Mouse (Mus musculus): ENCODE data around the gene Mrpl48. TPM values are rescaled to one million over a fixed set of nuclear protein-coding genes. Genes with fewer than 3 reads are reported as not detected.

Gene Mrpl48
- polyA plus RNA-seq, 1 experiment from 2014 or later = 78.9 TPM

DNA sequence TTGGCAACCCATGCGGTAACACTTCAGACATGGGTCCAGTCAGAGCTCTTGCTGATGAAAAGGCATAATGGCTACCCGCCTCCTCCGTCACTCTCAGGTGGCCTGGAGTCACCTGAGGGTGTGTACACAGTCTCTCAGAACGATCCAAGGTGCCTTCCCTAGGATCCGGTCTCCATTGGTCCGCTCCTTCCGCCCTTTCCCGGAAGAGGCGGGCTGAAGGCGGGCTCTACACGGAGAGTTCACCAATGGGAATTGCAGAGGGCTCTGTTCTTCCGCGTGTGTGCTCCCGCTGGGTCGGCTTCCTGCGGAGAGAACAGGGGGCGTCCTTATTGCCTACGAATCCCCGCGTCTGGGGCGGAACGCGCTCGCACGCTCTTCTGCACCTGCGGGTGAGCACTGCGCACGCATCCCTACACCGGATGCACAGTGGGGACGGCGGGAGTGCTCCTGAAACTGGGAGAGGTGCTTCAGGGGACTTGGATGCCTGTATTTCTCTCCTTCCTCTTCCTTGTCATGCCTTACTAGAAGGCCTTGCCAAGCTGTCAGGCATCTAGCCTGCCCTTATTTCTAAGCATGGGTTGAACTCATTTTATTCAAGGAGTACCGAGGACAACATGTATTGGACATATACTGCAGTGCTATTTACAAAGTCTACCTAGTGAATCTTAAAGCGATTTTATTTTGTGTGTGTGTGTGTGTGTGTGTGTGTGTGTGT lies 71.1 kb downstream of the Mrpl48 start, which contains the start of gene Coa4:
Coa4 (plus strand) TSS at position 268 of the 715 bp plus-strand sequence.
- Histone ChIP-seq H3K27ac (ENCODE audit: low read depth, low read length) (peak within 1 kb of the TSS; percentile 5; the same call in 1 of the 2 replicates), H3K4me2 (peak within 1 kb of the TSS; percentile 76), H3K9me3 (ENCODE audit: control insufficient read depth, low read length) (no peaks in the 10 kb centered on the region), H3K4me3 (ENCODE audit: low read depth, low read length) (peak within 1 kb of the TSS; percentile 57), H3K36me3 (ENCODE audit: control insufficient read depth, insufficient read depth, low read length) (peaks cover 9% of the 10 kb centered on the region; the same call in 1 of the 2 replicates), H3K9ac (ENCODE audit: low read depth, low read length) (peak within 1 kb of the TSS; percentile 62), H3K27me3 (replicated peaks; ENCODE audit: control insufficient read depth, insufficient read depth, low read length) (no peaks in the 10 kb centered on the region), H3K4me1 (replicated peaks; ENCODE audit: control insufficient read depth, insufficient read depth, low read length) (peaks cover 6% of the 10 kb centered on the region)
- WGBS = 1% methylated on average over 33 of the region's 33 CpGs
- peak; percentile 90 for DNase-seq (ENCODE audit: low spot score)
- peak; percentile 99 for ATAC-seq (replicated peaks; ENCODE audit: low FRiP score)

- no peaks in the 10 kb centered on the region for H3K27me3 ChIP-seq (replicated peaks; ENCODE audit: control insufficient read depth, insufficient read depth, low read length)
- peaks cover 13% of the 10 kb centered on the region for H3K4me1 ChIP-seq (replicated peaks; ENCODE audit: control insufficient read depth, insufficient read depth, low read length)
- H3K9ac ChIP-seq (ENCODE audit: low read depth, low read length) = no peak overlapping the region
- no peaks in the 10 kb centered on the region for H3K9me3 ChIP-seq (ENCODE audit: control insufficient read depth, low read length)
- WGBS = 61% methylated on average over 2 of the region's 2 CpGs
- ATAC-seq (replicated peaks; ENCODE audit: low FRiP score) (no peak), DNase-seq (ENCODE audit: low spot score) (no peak)
- peak overlapping the region; percentile 76 for H3K4me2 ChIP-seq
- H3K36me3 ChIP-seq (ENCODE audit: control insufficient read depth, insufficient read depth, low read length) = peaks cover 9% of the 10 kb centered on the region; the same call in 1 of the 2 replicates
- H3K4me3 ChIP-seq (ENCODE audit: low read depth, low read length) = peak overlapping the region; percentile 57
- no peak overlapping the region; the same call in 1 of the 2 replicates for H3K27ac ChIP-seq (ENCODE audit: low read depth, low read length)
Observed at GRCm38 (mm10) chr7:100535831-100536230, 72.3 kb downstream of the Mrpl48 start.

DNA sequence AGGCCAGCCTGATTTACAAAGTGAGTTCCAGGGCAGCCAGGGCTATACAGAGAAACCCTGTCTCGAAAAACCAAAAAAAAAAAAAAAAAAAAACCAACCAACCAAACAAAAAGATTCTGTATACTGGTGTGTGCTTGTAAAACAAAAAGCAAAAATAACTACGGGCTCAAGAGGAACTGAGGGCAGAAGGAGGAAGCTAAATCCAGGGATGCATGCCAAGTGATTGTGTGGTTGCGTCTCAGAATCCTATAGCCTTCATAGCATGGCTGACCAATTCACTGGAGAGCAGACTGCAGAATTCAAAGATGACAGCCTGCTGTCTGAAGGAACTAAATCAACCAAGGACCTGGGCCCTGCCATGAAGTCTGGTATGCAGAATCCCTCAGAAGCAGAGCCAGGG lies 73.9 kb downstream of the Mrpl48 start:
- no peak overlapping the region for H3K27ac ChIP-seq (ENCODE audit: low read depth, low read length)
- no peak for DNase-seq (ENCODE audit: low spot score)
- WGBS = 82% methylated on average over 3 of the region's 3 CpGs
- no peak overlapping the region for H3K4me3 ChIP-seq (ENCODE audit: low read depth, low read length)
- peaks cover 13% of the 10 kb centered on the region for H3K4me1 ChIP-seq (replicated peaks; ENCODE audit: control insufficient read depth, insufficient read depth, low read length)
- H3K4me2 ChIP-seq = no peak overlapping the region
- no peak overlapping the region for H3K9ac ChIP-seq (ENCODE audit: low read depth, low read length)
- no peaks in the 10 kb centered on the region for H3K27me3 ChIP-seq (replicated peaks; ENCODE audit: control insufficient read depth, insufficient read depth, low read length)
- no peak for ATAC-seq (replicated peaks; ENCODE audit: low FRiP score)
- no peaks in the 10 kb centered on the region for H3K9me3 ChIP-seq (ENCODE audit: control insufficient read depth, low read length)
- 0 out of 2 replicates have a peak, but pooled peaks cover 2% of the 10 kb centered on the region for H3K36me3 ChIP-seq (ENCODE audit: control insufficient read depth, insufficient read depth, low read length)

DNA sequence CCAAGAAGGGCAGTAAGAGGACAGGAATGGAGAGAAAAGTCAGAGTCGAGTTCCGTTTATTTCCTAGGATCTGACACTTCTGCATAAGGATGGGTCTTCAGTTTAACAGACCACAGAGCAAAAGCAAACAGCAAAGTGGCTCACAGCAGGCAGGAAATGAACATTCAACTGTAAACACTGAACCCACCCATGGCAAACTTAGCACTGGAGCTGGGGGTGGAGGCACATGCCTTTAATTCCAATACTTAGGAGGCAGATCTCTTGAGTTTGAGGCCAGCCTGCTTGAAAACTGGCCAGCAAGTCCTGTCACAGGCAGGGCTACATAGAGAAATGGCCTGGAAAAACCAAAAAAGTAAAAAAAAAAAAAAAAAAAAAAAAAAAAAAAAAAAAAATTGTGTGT lies 74.6 kb downstream of the Mrpl48 start:
- Histone ChIP-seq H3K27me3 (replicated peaks; ENCODE audit: control insufficient read depth, insufficient read depth, low read length) (no peaks in the 10 kb centered on the region), H3K9ac (ENCODE audit: low read depth, low read length) (no peak overlapping the region), H3K36me3 (ENCODE audit: control insufficient read depth, insufficient read depth, low read length) (no peaks in the 10 kb centered on the region), H3K9me3 (ENCODE audit: control insufficient read depth, low read length) (no peaks in the 10 kb centered on the region), H3K4me1 (replicated peaks; ENCODE audit: control insufficient read depth, insufficient read depth, low read length) (peaks cover 13% of the 10 kb centered on the region), H3K4me2 (peak overlapping the region; percentile 38), H3K4me3 (ENCODE audit: low read depth, low read length) (no peak overlapping the region), H3K27ac (ENCODE audit: low read depth, low read length) (peak overlapping the region; percentile 66)
- DNase-seq (ENCODE audit: low spot score) = no peak
- no peak for ATAC-seq (replicated peaks; ENCODE audit: low FRiP score)
- WGBS = 64% methylated on average over 2 of the region's 2 CpGs

- Histone ChIP-seq H3K4me1 (replicated peaks; ENCODE audit: control insufficient read depth, insufficient read depth, low read length) (peaks cover 8% of the 10 kb centered on the region), H3K4me3 (ENCODE audit: low read depth, low read length) (no peak overlapping the region), H3K36me3 (ENCODE audit: control insufficient read depth, insufficient read depth, low read length) (no peaks in the 10 kb centered on the region), H3K27ac (ENCODE audit: low read depth, low read length) (no peak overlapping the region), H3K27me3 (replicated peaks; ENCODE audit: control insufficient read depth, insufficient read depth, low read length) (no peaks in the 10 kb centered on the region), H3K9ac (ENCODE audit: low read depth, low read length) (no peak overlapping the region), H3K4me2 (no peak overlapping the region), H3K9me3 (ENCODE audit: control insufficient read depth, low read length) (no peaks in the 10 kb centered on the region)
- no peak for ATAC-seq (replicated peaks; ENCODE audit: low FRiP score)
- no peak for DNase-seq (ENCODE audit: low spot score)
- 89% methylated on average over 5 of the region's 5 CpGs for WGBS
Observed at GRCm38 (mm10) chr7:100530766-100531165, 77.3 kb downstream of the Mrpl48 start.

DNA sequence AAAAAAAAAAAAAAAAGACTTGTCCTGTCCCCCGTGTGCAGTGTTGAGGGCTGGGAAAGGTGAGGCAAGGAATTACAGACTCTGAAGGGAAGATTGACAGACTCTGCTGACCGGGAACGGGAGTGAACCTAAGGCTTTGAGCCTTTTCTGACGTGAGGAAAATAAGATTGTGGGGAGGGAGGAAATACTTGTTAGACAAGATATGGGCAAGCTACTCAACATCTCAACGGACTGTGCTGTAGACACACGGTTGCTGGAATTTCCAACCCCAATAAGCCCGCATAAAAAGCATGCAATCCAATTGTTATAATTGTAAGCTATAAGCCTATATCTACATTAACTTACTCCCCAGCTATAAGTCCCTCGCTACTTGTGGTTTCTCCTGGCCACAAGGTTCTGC lies 83.4 kb downstream of the Mrpl48 start:
- Histone ChIP-seq H3K9me3 (ENCODE audit: control insufficient read depth, low read length) (no peaks in the 10 kb centered on the region), H3K27me3 (replicated peaks; ENCODE audit: control insufficient read depth, insufficient read depth, low read length) (no peaks in the 10 kb centered on the region), H3K4me3 (ENCODE audit: low read depth, low read length) (no peak overlapping the region), H3K36me3 (ENCODE audit: control insufficient read depth, insufficient read depth, low read length) (no peaks in the 10 kb centered on the region), H3K9ac (ENCODE audit: low read depth, low read length) (no peak overlapping the region), H3K4me2 (no peak overlapping the region), H3K4me1 (replicated peaks; ENCODE audit: control insufficient read depth, insufficient read depth, low read length) (no peaks in the 10 kb centered on the region), H3K27ac (ENCODE audit: low read depth, low read length) (no peak overlapping the region)
- WGBS = 51% methylated on average over 8 of the region's 8 CpGs
- no peak for ATAC-seq (replicated peaks; ENCODE audit: low FRiP score)
- DNase-seq (ENCODE audit: low spot score) = no peak

GRCm38 (mm10) chr7:100522222-100522621 lies 85.9 kb downstream of the Mrpl48 start:
- Histone ChIP-seq H3K4me2 (no peak overlapping the region), H3K9ac (ENCODE audit: low read depth, low read length) (no peak overlapping the region), H3K4me1 (replicated peaks; ENCODE audit: control insufficient read depth, insufficient read depth, low read length) (no peaks in the 10 kb centered on the region), H3K27me3 (replicated peaks; ENCODE audit: control insufficient read depth, insufficient read depth, low read length) (no peaks in the 10 kb centered on the region), H3K4me3 (ENCODE audit: low read depth, low read length) (no peak overlapping the region), H3K36me3 (ENCODE audit: control insufficient read depth, insufficient read depth, low read length) (no peaks in the 10 kb centered on the region), H3K9me3 (ENCODE audit: control insufficient read depth, low read length) (no peaks in the 10 kb centered on the region), H3K27ac (ENCODE audit: low read depth, low read length) (no peak overlapping the region)
- WGBS = 73% methylated on average over 3 of the region's 3 CpGs
- ATAC-seq (replicated peaks; ENCODE audit: low FRiP score) = no peak
- no peak for DNase-seq (ENCODE audit: low spot score)

DNA sequence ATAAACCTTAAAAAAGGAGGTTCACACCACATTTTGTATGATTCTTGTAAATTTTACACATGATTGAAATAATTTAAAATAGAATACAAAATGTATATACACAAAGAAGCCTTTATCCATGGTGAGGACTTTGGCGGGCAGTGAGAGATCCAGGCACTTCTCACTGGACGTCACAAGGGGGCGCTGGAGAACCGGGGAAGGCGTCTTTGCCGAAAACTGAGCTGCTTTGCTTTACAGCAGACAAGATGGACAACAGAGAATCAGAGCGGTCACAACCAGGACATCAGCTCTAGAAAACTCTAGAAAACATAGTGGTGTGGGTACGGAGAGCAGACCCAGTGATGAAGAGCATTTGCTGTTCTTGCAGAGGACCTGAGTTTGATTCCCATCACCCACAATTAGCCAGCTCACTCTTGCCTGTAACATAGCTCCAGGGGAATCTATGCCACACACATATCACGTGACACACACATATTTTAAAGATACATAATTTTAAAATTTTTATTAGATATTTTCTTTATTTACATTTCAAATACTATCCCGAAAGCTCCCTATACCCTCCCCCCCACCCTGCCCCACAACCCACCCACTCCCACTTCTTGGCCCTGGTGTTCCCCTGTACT lies 87.3 kb downstream of the Mrpl48 start:
- H3K4me3 ChIP-seq (ENCODE audit: low read depth, low read length) = no peak overlapping the region
- no peaks in the 10 kb centered on the region for H3K4me1 ChIP-seq (replicated peaks; ENCODE audit: control insufficient read depth, insufficient read depth, low read length)
- no peaks in the 10 kb centered on the region for H3K27me3 ChIP-seq (replicated peaks; ENCODE audit: control insufficient read depth, insufficient read depth, low read length)
- no peak overlapping the region for H3K27ac ChIP-seq (ENCODE audit: low read depth, low read length)
- WGBS = 21% methylated on average over 10 of the region's 10 CpGs
- H3K9me3 ChIP-seq (ENCODE audit: control insufficient read depth, low read length) = no peaks in the 10 kb centered on the region
- ATAC-seq (replicated peaks; ENCODE audit: low FRiP score) (peak; percentile 57), DNase-seq (ENCODE audit: low spot score) (peak; percentile 82)
- no peak overlapping the region for H3K9ac ChIP-seq (ENCODE audit: low read depth, low read length)
- no peak overlapping the region for H3K4me2 ChIP-seq
- H3K36me3 ChIP-seq (ENCODE audit: control insufficient read depth, insufficient read depth, low read length) = no peaks in the 10 kb centered on the region

GRCm38 (mm10) chr7:100520204-100520603 lies 87.9 kb downstream of the Mrpl48 start:
- no peak for DNase-seq (ENCODE audit: low spot score)

More at GRCm38 (mm10) chr7:100520204-100520603, 87.9 kb downstream of the Mrpl48 start:
- Histone ChIP-seq H3K9ac (ENCODE audit: low read depth, low read length) (no peak overlapping the region), H3K27me3 (replicated peaks; ENCODE audit: control insufficient read depth, insufficient read depth, low read length) (no peaks in the 10 kb centered on the region), H3K9me3 (ENCODE audit: control insufficient read depth, low read length) (no peaks in the 10 kb centered on the region), H3K4me1 (replicated peaks; ENCODE audit: control insufficient read depth, insufficient read depth, low read length) (no peaks in the 10 kb centered on the region), H3K4me3 (ENCODE audit: low read depth, low read length) (no peak overlapping the region), H3K27ac (ENCODE audit: low read depth, low read length) (no peak overlapping the region), H3K4me2 (no peak overlapping the region), H3K36me3 (ENCODE audit: control insufficient read depth, insufficient read depth, low read length) (no peaks in the 10 kb centered on the region)
- ATAC-seq (replicated peaks; ENCODE audit: low FRiP score) = no peak
- WGBS = 52% methylated on average over 7 of the region's 7 CpGs

Data from liver, embryonic 11.5 days (tissue).